Mouse (Mus musculus): Measurements from ENCODE around the gene Tmod2. TPM values are rescaled to one million over a fixed set of nuclear protein-coding genes. Genes with fewer than 3 reads are reported as not detected.
"Not testable (repeated sequence)": the region's sequence is repeated elsewhere in the genome, so short reads cannot be mapped to it uniquely, and the experiment has no call there.

Tmod2 gene
- 21.1 and 21.6 TPM in 2 replicates for polyA plus RNA-seq (2016; fragmentation: Nextera tagmentation; extraction: Ambion mirVana)

DNA sequence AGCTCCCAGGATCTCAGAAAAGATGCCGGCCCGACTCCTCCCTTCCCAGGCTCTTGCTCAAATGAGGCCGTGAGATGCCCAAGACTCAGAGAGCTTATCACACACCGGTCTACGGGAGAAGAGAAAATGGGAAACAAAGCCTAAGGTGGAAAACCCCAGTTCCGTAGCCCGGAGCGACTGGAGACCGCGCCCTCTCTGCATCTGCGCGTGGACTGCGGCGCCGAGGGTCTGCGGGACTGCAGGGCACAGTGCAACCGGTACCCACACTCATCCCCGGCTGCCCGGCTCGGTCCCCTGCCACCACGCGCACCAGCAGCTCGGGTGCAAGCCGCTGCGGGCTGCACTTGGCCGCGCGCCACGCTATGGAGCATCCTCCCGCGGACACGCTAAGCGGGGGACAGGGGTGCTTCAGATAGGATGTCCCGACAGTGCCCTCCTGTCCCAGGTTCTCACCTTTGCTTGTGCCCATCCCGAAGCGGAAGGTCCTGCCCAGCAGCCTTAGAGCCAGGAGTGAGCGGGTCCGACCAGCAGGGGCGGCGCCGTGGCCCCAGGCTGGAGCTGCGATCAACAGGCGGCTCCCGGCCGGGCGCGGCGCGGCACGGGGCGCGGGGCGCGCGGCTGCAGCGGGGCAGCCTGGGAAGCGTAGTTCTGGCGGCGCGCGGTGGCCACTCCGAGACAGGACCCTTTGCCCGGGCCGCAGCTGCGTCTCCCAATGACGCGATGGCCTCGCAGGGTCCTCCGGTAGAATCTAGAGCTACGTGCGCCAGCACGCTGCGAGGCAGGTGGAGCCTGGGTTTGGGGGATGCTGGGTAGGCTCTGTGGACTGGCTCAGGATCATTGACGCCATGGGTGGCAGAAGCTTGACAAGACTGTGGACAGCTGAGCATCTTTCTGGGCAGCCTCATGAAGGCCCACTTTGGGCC, at the start of gene Tmod2:
Tmod2 (minus strand) TSS at position 755 of the 923 bp plus-strand sequence.
- peak within 1 kb of the TSS; percentile 86 for H3K27ac ChIP-seq
- H3K4me3 ChIP-seq = peak within 1 kb of the TSS; percentile 82
- peaks cover 10% of the 10 kb centered on the region for H3K4me1 ChIP-seq
- H3K27me3 ChIP-seq (ENCODE audit: low read depth, poor library complexity, severe bottlenecking) = no peaks in the 10 kb centered on the region
- H3K9me3 ChIP-seq (replicated peaks) = no peaks in the 10 kb centered on the region
- WGBS = under 1% methylated on average over 74 of the region's 74 CpGs
- H3K36me3 ChIP-seq = no peaks in the 10 kb centered on the region
- peak; percentile 87 for DNase-seq (ENCODE audit: low spot score)

DNA sequence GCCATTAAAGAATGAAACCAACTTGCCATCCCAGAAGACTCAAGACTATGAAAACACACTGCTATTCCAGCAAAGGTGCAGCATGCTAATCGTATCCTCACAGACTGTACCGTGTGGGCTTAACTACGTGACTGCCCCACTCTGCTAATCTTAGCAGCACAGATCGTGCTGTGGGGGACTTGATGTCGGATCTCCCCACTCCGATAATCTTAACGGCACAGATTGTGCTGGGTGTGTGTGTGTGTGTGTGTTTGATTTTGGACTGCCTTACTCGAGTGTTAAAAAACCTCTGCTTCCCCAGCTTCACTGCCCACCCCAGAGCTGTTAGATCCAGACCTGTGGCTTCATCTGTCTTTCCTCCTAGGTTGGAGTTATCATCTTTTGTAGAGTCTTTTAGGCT, 49.8 kb upstream of the Tmod2 start:
- DNase-seq (ENCODE audit: low spot score) = no peak
- H3K4me1 ChIP-seq = no peaks in the 10 kb centered on the region
- no peak overlapping the region for H3K27ac ChIP-seq
- H3K4me3 ChIP-seq = no peak overlapping the region
- WGBS = 89% methylated on average over 8 of the region's 8 CpGs
- H3K9me3 ChIP-seq (replicated peaks) = no peaks in the 10 kb centered on the region
- H3K27me3 ChIP-seq (ENCODE audit: low read depth, poor library complexity, severe bottlenecking) = no peaks in the 10 kb centered on the region
- no peaks in the 10 kb centered on the region for H3K36me3 ChIP-seq

DNA sequence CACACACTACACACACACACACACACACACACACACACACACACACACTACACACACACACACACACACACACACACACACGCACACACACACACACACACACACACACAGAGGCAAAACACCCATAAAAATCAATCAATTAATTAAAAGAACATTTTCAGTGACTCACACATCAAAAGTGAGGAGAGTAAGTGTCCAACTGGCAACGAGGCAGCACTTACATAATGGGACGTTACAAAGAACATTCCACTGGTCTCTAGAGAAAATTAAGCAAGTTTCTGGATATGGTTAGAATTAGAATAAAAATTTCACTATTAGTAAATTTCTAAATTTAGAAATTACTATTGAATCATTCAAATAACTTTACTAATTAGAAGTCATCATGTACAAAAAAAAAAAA, 45.3 kb upstream of the Tmod2 start:
- not testable (repeated sequence) for DNase-seq (ENCODE audit: low spot score); H3K27me3 ChIP-seq (ENCODE audit: low read depth, poor library complexity, severe bottlenecking); H3K9me3 ChIP-seq (replicated peaks); H3K27ac ChIP-seq; H3K4me1 ChIP-seq; H3K36me3 ChIP-seq; H3K4me3 ChIP-seq
- 79% methylated on average over 3 of the region's 3 CpGs for WGBS

DNA sequence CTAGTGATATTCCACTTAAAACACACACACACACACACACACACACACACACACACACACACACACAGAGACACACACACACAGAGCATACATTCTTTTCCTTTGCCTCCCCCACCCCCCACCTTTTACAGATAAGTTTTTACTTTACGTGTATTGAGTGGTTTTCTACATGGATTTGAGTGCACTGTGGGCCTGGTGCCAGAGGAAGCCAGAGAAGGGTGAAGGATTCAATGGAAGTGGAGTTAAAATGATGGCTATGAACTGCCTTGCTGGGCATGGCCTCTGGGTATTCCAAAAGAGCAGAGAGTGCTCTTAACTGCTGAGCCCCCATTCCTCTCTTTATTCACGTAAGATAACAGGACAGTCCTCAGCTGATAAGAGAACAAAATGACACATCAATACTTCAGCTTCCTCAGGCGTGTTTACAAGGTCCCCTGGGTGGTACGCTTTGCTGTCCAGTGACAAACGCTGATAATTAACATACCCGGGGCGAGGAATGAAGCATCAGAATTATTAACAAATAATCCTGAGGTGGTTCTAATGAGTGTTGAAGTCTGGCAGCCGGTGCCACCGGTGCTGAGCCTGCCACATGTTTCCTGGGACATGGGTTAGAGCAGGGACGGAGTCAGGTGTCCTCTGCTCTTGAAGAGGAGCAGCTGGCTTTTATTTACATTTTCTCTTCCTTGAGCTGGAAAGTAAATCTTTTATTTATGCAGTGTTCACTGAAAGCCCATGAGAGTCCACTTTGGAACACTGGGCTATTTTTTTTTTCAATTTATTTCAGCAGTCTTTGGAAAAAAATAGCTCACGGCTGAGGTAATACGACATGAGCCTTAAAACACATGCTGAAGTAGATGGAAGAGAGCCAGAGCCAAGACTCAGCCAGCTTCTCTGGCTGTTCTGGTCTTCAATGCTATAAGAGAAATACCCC, 43.1 kb upstream of the Tmod2 start:
- H3K27me3 ChIP-seq (ENCODE audit: low read depth, poor library complexity, severe bottlenecking) = no peaks in the 10 kb centered on the region
- H3K9me3 ChIP-seq (replicated peaks) = no peaks in the 10 kb centered on the region
- H3K4me3 ChIP-seq = no peak overlapping the region
- whole genome bisulfite sequencing = 75% methylated on average over 12 of the region's 12 CpGs
- no peaks in the 10 kb centered on the region for H3K36me3 ChIP-seq
- H3K27ac ChIP-seq = no peak overlapping the region
- DNase-seq (ENCODE audit: low spot score) = no peak
- H3K4me1 ChIP-seq = no peaks in the 10 kb centered on the region

DNA sequence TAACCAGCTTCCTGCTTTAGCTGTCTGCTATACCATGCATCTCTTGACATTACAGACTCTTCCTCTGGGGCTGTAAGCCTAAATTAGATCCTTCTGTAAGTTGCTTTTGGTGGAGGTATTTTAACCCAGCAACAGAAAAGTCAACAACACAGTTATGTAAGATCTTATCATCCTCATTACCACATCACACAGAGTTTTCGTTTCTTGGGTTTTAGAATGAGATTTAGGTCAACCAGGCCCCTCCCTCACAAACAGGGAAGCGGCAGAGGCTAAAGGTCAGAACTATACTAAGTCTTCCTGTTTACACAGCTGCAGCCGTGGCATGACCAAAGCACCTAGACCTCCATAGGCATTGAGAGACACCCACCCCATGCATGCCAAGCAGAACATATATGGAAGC, 34.3 kb upstream of the Tmod2 start:
- H3K36me3 ChIP-seq = no peaks in the 10 kb centered on the region
- 43% methylated on average over 3 of the region's 3 CpGs for WGBS
- DNase-seq (ENCODE audit: low spot score) = no peak
- no peaks in the 10 kb centered on the region for H3K27me3 ChIP-seq (ENCODE audit: low read depth, poor library complexity, severe bottlenecking)
- H3K4me3 ChIP-seq = no peak overlapping the region
- no peaks in the 10 kb centered on the region for H3K9me3 ChIP-seq (replicated peaks)
- H3K27ac ChIP-seq = no peak overlapping the region
- peaks cover 9% of the 10 kb centered on the region for H3K4me1 ChIP-seq

DNA sequence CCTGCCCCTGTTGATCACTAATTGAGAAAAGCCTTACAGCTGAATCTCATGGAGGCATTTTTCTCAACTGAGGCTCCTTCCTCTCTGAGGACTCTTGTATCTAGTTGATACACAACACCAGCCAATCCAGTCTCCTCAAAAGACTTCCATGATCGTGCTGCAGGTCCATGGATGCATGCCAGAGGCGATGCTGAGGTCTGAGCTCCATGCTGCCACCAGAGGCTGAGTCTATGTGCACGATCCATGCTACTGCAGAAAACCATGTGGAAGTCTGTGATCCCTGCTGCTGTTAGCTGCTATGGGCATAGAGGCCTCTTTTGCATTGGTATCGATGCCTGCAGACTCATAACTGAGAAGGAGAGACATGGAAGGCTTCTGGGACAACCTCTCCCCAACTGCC, 23.1 kb upstream of the Tmod2 start:
- DNase-seq (ENCODE audit: low spot score) = no peak
- WGBS = 95% methylated on average over 4 of the region's 4 CpGs

DNA sequence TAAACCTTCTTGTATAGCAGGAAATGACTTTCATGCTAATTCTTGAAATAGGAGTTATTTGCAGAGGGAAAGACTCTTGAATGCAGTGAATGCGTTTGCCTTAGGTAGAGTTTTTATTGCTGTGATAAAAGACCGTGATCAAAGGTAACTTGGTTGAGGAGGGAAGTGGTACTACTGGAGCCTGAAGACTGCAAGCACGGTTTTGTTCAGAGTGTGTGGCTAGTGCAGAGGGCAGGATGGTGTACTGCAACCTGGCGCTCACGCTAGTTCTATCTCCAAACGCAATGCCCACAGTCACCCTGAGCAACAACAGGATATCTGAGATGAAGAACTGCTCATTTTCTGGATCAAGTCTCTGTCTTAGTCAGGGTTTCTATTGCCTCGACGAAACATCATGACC, 22.5 kb upstream of the Tmod2 start:
- Histone ChIP-seq H3K4me3 (no peak overlapping the region), H3K36me3 (peaks cover 2% of the 10 kb centered on the region; the same call in 1 of the 2 replicates), H3K27me3 (ENCODE audit: low read depth, poor library complexity, severe bottlenecking) (no peaks in the 10 kb centered on the region), H3K4me1 (0 out of 2 replicates have a peak, but pooled peaks cover 4% of the 10 kb centered on the region), H3K9me3 (replicated peaks) (no peaks in the 10 kb centered on the region), H3K27ac (no peak overlapping the region)
- WGBS = 82% methylated on average over 8 of the region's 8 CpGs
- DNase-seq (ENCODE audit: low spot score) = no peak

More for the DNA sequence above, 23.1 kb upstream of the Tmod2 start:
- H3K27ac ChIP-seq = no peak overlapping the region
- H3K36me3 ChIP-seq = peaks cover 3% of the 10 kb centered on the region; the same call in 1 of the 2 replicates
- H3K9me3 ChIP-seq (replicated peaks) = no peaks in the 10 kb centered on the region
- 0 out of 2 replicates have a peak, but pooled peaks cover 4% of the 10 kb centered on the region for H3K4me1 ChIP-seq
- no peaks in the 10 kb centered on the region for H3K27me3 ChIP-seq (ENCODE audit: low read depth, poor library complexity, severe bottlenecking)
- no peak overlapping the region for H3K4me3 ChIP-seq

DNA sequence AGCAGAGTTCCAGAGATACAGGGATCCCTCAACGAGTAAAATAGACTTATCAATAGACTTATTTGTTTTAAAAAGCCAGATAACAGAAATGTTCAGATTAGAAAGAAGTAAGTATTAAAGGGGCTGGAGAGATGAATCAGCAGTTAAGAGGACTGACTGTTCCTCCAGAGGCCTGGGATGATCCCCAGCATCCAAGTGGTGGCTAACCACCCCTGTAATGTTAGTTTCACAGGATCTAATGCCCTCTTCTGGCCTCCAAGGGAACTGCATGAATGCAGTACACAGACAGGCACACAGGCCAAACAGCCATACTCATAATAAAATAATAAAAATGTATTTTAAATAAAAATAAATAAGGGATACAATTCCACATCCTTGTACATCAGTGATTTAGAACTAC, 21.8 kb upstream of the Tmod2 start:
- Histone ChIP-seq H3K36me3 (no peaks in the 10 kb centered on the region), H3K27me3 (ENCODE audit: low read depth, poor library complexity, severe bottlenecking) (no peaks in the 10 kb centered on the region), H3K9me3 (replicated peaks) (no peaks in the 10 kb centered on the region), H3K27ac (no peak overlapping the region), H3K4me1 (0 out of 2 replicates have a peak, but pooled peaks cover 4% of the 10 kb centered on the region), H3K4me3 (no peak overlapping the region)
- DNase-seq (ENCODE audit: low spot score) = peak; percentile 56
- 63% methylated on average over 1 of the region's 1 CpGs for WGBS

DNA sequence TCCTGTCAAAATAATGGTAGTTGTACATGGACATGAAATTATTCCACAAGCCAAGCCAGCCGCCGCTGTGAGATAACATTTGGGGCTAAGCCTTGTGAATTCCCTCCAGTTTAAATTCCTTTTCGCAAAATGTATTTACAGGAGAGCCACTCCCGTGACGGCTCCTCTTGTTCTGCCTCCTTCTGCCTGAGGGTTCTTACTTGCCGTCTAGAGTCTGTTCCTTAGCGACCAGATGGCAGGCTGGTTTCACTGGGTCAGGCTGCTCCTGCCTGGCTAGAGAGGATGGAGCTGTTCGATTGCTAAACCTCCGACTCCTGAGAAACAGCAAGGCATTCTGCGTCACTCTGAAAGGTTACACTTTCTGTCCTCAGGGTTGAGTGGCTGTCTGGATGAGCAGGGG, 21.0 kb upstream of the Tmod2 start:
- no peaks in the 10 kb centered on the region for H3K36me3 ChIP-seq
- WGBS = 69% methylated on average over 10 of the region's 10 CpGs
- H3K27me3 ChIP-seq (ENCODE audit: low read depth, poor library complexity, severe bottlenecking) = no peaks in the 10 kb centered on the region
- H3K9me3 ChIP-seq (replicated peaks) = no peaks in the 10 kb centered on the region
- no peak overlapping the region for H3K27ac ChIP-seq
- H3K4me3 ChIP-seq = no peak overlapping the region
- no peak for DNase-seq (ENCODE audit: low spot score)
- H3K4me1 ChIP-seq = 0 out of 2 replicates have a peak, but pooled peaks cover 4% of the 10 kb centered on the region

DNA sequence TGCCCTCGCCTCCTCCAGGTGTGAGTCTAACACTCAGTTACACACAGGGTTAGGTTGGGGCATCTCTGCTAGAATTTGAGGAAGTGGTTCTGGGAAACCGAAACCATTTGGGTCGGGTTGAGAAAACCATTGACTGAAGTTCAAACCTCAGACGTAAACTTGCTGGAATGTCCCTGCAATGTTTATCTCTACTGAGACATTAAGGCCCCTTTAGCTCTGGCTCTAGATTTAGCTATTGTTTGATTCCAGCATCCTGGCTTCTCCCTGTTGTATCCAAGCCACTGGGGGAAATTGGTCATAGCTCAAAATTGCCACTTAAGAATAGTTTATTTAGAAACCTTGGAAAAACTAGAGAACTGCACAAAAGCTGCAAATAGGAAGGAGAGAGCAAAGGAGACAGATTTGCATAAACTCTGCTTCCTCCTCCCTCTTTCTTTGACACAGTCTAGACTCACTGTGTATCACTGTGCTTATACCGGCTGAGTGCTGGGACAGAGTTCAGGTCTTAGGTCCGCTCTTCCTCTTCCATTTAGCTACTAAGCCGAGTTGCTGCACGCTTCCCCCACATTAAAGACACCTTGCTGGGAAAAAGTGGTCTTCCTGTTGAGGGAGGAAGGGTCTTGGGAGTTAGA, 19.8 kb upstream of the Tmod2 start:
- Histone ChIP-seq H3K27ac (no peak overlapping the region), H3K9me3 (replicated peaks) (no peaks in the 10 kb centered on the region), H3K27me3 (ENCODE audit: low read depth, poor library complexity, severe bottlenecking) (no peaks in the 10 kb centered on the region), H3K4me3 (no peak overlapping the region), H3K36me3 (no peaks in the 10 kb centered on the region), H3K4me1 (peaks cover 10% of the 10 kb centered on the region; the same call in 1 of the 2 replicates)
- 86% methylated on average over 8 of the region's 8 CpGs for WGBS
- no peak for DNase-seq (ENCODE audit: low spot score)

DNA sequence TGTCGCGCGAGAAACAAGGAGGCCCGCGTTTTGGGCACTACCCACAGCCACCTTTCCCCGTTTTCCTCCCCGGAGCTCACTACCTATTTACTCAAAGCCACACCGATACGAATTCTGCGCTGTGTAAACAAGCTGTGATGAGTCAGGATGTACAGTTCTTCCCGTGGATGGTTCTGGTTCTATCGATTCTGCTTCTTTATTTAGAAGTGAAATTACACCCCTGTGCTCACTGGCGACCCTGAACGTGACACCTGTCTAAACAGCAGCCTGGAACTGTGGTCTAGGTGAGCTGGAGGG, 15.1 kb upstream of the Tmod2 start:
- WGBS = under 1% methylated on average over 14 of the region's 14 CpGs
- DNase-seq (ENCODE audit: low spot score) = no peak
- Histone ChIP-seq H3K27ac (peak overlapping the region; percentile 96), H3K4me3 (peak overlapping the region; percentile 82), H3K36me3 (no peaks in the 10 kb centered on the region), H3K9me3 (replicated peaks) (no peaks in the 10 kb centered on the region), H3K4me1 (peaks cover 12% of the 10 kb centered on the region), H3K27me3 (ENCODE audit: low read depth, poor library complexity, severe bottlenecking) (peaks cover 13% of the 10 kb centered on the region; the same call in 1 of the 2 replicates)

DNA sequence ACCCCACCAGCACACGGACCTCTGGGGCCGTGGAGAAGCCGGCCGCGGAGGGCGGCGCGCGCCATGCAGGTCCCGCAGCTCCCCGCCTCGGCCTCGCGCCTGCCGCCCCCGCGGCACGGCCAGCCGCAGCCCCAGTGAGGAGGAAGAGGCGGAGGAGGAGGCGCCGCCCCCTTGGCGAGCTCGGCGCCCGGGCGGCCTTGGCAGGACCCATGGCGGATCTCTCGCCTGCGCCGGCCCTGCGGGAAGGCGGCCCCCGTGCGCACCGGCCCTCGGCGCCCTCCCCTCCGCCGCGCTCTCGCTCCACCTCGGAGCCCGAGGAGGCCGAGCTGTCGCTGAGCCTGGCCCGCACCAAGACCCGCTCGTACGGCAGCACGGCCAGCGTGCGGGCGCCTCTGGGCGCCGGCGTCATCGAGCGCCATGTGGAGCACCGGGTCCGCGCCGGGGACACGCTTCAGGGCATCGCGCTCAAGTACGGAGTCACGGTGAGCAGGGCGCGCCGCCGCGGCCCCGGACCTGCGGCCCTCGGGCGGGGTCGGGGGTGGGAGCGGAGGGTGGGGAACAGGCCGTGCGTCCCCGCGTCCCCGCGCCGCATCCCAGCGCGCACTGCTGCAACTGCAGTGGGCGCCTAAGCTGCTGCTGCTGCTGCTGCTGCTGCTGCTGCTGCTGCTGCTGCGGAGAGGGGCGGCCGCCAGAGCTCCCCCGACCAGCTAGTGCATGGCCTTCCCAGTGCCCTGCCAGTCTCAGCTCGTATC, 14.6 kb upstream of the Tmod2 start, which contains the start of gene Lysmd2:
Lysmd2 (plus strand) TSS at position 186 of the 752 bp plus-strand sequence.
- Histone ChIP-seq H3K9me3 (replicated peaks) (no peaks in the 10 kb centered on the region), H3K27ac (peak within 1 kb of the TSS; percentile 96), H3K36me3 (no peaks in the 10 kb centered on the region), H3K4me1 (peaks cover 12% of the 10 kb centered on the region), H3K4me3 (peak within 1 kb of the TSS; percentile 82), H3K27me3 (ENCODE audit: low read depth, poor library complexity, severe bottlenecking) (peaks cover 13% of the 10 kb centered on the region; the same call in 1 of the 2 replicates)
- DNase-seq (ENCODE audit: low spot score) = peak; percentile 81
- under 1% methylated on average over 92 of the region's 94 CpGs for WGBS

All from limb, embryonic 10.5 days (tissue).